Mouse (Mus musculus) brain, adult 2 months (tissue): ENCODE measurements around the gene Cdr2.
"Not testable (repeated sequence)": the region's sequence is repeated elsewhere in the genome, so short reads cannot be mapped to it uniquely, and the experiment has no call there.

Experiments
- DNase-seq: peaks from one replicate; pipeline ENCODE4 v3.0.0; 2011; ENCODE audit warnings: low read depth, low spot score

Gene Cdr2

GRCm38 (mm10) chr7:120910172-120910571, 71.9 kb downstream of the Cdr2 start:
- DNase-seq = not testable (repeated sequence)
